Mouse (Mus musculus) ES-E14 (cell line): ENCODE measurements at regions not wholly inside any gene's neighbourhood (a gene's known extent, or its start where the extent isn't known, plus 50 kb on each side); places are given as distances from the start of the nearest gene placed in this dataset.

Source experiments
- DNase-seq: peaks from one replicate; pipeline ENCODE4 v3.0.0-alpha.2; 2013; ENCODE audit warnings: low read depth, low spot score
- H3K27ac ChIP-seq: 2 replicates; pipeline ENCODE4 v1.5.1; 2012; ENCODE audit warnings: low read depth, mild to moderate bottlenecking, low read length, moderate library complexity, mixed read lengths; ENCODE audit not compliant: poor library complexity, insufficient read depth, severe bottlenecking
- H3K36me3 ChIP-seq: 2 replicates; pipeline ENCODE4 v1.6.1; 2012; ENCODE audit warnings: mild to moderate bottlenecking, low read length, moderate library complexity, mixed read lengths; ENCODE audit not compliant: control insufficient read depth, poor library complexity, insufficient read depth, severe bottlenecking
- H3K4me1 ChIP-seq, 2 experiments: fragments of 150-350 bp in 1 of 2; sonication (generic) in 1 of 2; 2 replicates each; pipeline ENCODE4 v1.6.1; 2012; ENCODE audit warnings: low read length in 2 of 2, mild to moderate bottlenecking in 1 of 2, mixed read lengths in 1 of 2; ENCODE audit not compliant: control insufficient read depth in 2 of 2, insufficient read depth in 2 of 2, poor library complexity in 1 of 2
- H3K4me3 ChIP-seq, 2 experiments: fragments of 150-350 bp in 1 of 2; sonication (generic) in 1 of 2; 2 replicates each; pipeline ENCODE4 v1.5.1; 2012; ENCODE audit warnings: low read length in 2 of 2, low read depth in 1 of 2, mild to moderate bottlenecking in 1 of 2, mixed read lengths in 1 of 2; ENCODE audit not compliant: insufficient read depth in 1 of 2, poor library complexity in 1 of 2, severe bottlenecking in 1 of 2
- H3K9ac ChIP-seq: 2 replicates; pipeline ENCODE4 v1.6.1; 2012; ENCODE audit warnings: low read depth, mild to moderate bottlenecking, low read length, mixed read lengths; ENCODE audit not compliant: poor library complexity, insufficient read depth, severe bottlenecking
- H3K9me3 ChIP-seq: fragments of 150-350 bp; sonication (generic); 2 replicates; pipeline ENCODE4 v1.6.1; 2012; ENCODE audit warnings: low read depth, mild to moderate bottlenecking, low read length; ENCODE audit not compliant: control insufficient read depth, insufficient read depth
- CHD2 ChIP-seq: IDR thresholded peaks from 2 replicates; pipeline ENCODE4 v1.6.1; 2014; ENCODE audit warnings: mild to moderate bottlenecking, low read depth, low read length, inconsistent platforms
- HCFC1 ChIP-seq: IDR thresholded peaks from 2 replicates; pipeline ENCODE4 v1.6.1; 2012; ENCODE audit warnings: low read length, inconsistent platforms, borderline replicate concordance; ENCODE audit not compliant: insufficient read depth
- MAFK ChIP-seq: IDR thresholded peaks from 2 replicates; pipeline ENCODE4 v1.6.1; 2014; ENCODE audit warnings: mild to moderate bottlenecking, low read depth, low read length, inconsistent platforms; ENCODE audit not compliant: insufficient read depth
- ZC3H11A ChIP-seq: IDR thresholded peaks from 2 replicates; pipeline ENCODE4 v1.6.1; 2012; ENCODE audit warnings: low read depth, mild to moderate bottlenecking, inconsistent platforms, low read length, borderline replicate concordance
- ZNF384 ChIP-seq: IDR thresholded peaks from 2 replicates; pipeline ENCODE4 v1.6.1; 2012; ENCODE audit warnings: low read depth, low read length, inconsistent platforms
- in situ Hi-C, 2 experiments: fragments of 600-800 bp; cut with MboI; formaldehyde crosslinking; loops; one replicate each; pipeline ENCODE4 v1.15.1; 2025; ENCODE audit warnings: low sequenced_read_pairs in 2 of 2, inconsistent platforms in 1 of 2; ENCODE audit not compliant: unreplicated experiment in 2 of 2

DNA sequence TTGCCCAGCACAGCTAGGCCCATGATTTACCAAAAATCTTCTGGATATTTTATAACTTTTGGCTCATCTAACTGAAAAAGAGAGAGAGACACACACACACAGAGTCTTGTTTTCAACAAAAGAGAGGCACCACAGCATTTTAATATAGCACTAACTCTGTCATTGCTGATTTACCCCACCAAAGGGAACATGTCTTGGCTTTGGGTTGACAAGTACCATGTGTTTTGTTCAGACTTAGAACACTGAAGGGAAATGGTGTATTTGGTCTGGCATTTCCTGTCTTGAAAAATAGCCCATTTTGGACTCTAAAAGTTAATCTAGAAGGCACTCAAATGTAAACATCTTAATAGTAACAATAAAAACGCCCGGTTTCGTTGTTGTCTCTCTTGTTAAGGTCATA lies 432.7 kb upstream of the Ptger4 start:
- Histone ChIP-seq H3K9me3 (no peaks in the 10 kb centered on the region), H3K36me3 (no peaks in the 10 kb centered on the region), H3K4me1 (no peaks in the 10 kb centered on the region), H3K27ac (no peak overlapping the region), H3K9ac (no peak overlapping the region), H3K4me3 (no peak overlapping the region)
- TF ChIP-seq ZC3H11A (no peak), CHD2 (no peak), HCFC1 (no peak), ZNF384 (no peak), MAFK (no peak)
- DNase-seq = no peak
- in situ Hi-C loops = no loop called here

DNA sequence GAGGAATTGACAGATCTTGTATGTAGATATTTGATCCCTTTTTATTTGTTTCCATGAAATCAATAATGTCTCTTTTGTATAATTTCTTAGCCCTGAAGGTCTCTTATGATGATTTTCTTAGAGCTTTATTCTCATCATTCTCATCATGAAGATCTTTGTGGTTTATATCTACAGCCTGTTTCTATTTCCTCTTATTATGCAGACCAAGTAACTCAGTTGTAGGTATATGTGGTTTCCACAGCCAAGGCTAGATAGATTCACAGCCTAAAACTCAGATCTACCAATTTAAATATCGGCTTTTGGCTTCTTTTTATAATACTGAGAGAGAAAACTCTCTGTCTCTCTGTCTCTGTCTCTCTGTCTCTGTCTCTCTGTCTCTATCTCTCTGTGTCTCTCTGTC lies 449.8 kb upstream of the Ptger4 start:
- DNase-seq = no peak
- Histone ChIP-seq H3K4me1 (no peaks in the 10 kb centered on the region), H3K27ac (no peak overlapping the region), H3K9ac (no peak overlapping the region), H3K36me3 (no peaks in the 10 kb centered on the region), H3K4me3 (no peak overlapping the region), H3K9me3 (no peaks in the 10 kb centered on the region)
- in situ Hi-C loops = no loop called here
- no peak for TF ChIP-seq CHD2
- TF ChIP-seq ZNF384 = no peak
- TF ChIP-seq MAFK = no peak
- TF ChIP-seq ZC3H11A = no peak
- TF ChIP-seq HCFC1 = no peak

DNA sequence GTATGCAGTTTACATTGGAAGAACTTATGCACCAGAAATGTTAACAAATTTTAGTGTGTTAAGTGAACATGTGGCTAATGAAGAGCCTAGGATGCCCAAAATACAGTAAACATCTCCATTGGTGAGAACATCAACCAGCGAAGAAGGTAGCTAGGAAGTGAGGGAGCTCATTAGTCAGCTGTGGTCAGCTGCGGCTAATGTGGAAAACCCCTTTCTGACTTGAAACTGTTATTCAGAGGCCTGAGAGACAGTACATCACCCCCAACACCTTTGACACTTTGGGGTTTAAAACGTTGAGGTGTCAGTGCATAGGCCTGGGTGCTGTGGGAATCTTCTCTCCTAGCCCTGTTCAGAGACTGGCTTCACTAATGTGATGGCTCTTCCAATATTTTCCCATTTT lies 451.0 kb upstream of the Ptger4 start:
- H3K9ac ChIP-seq = no peak overlapping the region
- no peaks in the 10 kb centered on the region for H3K4me1 ChIP-seq
- H3K27ac ChIP-seq = no peak overlapping the region
- no peak for DNase-seq
- TF ChIP-seq ZC3H11A (no peak), MAFK (no peak), CHD2 (no peak), HCFC1 (no peak), ZNF384 (no peak)
- H3K36me3 ChIP-seq = no peaks in the 10 kb centered on the region
- no peak overlapping the region for H3K4me3 ChIP-seq
- in situ Hi-C loops = no loop called here
- H3K9me3 ChIP-seq = no peaks in the 10 kb centered on the region

DNA sequence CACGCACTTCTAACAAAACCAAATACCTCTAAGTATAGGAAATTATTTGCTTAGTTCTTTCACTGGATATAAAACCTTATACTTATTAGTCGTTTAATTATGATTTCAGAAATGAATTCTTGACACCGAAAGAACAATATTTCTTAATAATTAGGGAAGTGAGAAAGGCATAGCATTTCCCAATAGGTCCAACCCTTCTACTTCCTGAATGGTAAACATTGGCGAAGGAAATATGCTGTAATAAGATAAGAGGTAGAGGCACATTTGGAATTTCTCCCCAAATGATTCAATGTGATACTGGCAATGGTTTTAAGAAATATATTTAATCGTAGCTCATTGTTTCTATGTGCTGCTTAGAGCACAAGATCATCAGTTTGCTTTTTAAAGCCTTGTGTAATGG lies 464.5 kb upstream of the Ptger4 start:
- DNase-seq = no peak
- TF ChIP-seq CHD2 (no peak), ZC3H11A (no peak), HCFC1 (no peak), ZNF384 (no peak), MAFK (no peak)
- Histone ChIP-seq H3K4me1 (no peaks in the 10 kb centered on the region), H3K4me3 (no peak overlapping the region), H3K36me3 (no peaks in the 10 kb centered on the region; the same call in 1 of the 2 replicates), H3K9ac (no peak overlapping the region), H3K27ac (no peak overlapping the region), H3K9me3 (no peaks in the 10 kb centered on the region)
- in situ Hi-C loops = no loop called here

DNA sequence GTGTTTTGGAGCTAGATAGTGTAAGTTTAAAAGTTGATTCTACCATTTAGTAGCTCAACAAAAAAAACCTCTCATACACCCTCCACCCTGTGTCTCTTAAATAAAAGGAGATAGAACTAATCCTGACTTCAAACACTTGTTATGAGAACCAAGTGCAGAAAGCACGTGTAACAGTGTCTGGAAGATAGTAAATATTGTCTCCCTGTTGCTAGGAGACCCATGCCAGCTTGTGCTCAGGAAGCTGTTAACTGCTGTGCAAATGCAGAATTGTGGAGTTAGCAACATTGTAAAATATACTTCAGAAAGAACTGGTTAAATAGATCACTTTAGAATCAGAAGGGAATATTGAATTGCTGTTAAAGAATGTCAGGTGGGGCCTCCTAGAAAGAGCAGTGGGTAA lies 496.7 kb upstream of the Ptger4 start:
- no peak for DNase-seq
- TF ChIP-seq MAFK (no peak), ZC3H11A (no peak), HCFC1 (no peak), CHD2 (no peak), ZNF384 (no peak)
- Histone ChIP-seq H3K9ac (no peak overlapping the region), H3K9me3 (no peaks in the 10 kb centered on the region), H3K27ac (no peak overlapping the region), H3K36me3 (no peaks in the 10 kb centered on the region), H3K4me3 (no peak overlapping the region), H3K4me1 (no peaks in the 10 kb centered on the region)
- in situ Hi-C loops = no loop called here
